In genomic region chr17:67629211-67629657, GRCm38 (mm10) we compare ENCODE assay signal across 9 mouse cellular contexts. TPM values are rescaled to one million over a fixed set of nuclear protein-coding genes. Genes with fewer than 3 reads are reported as not detected.
DNase-seq lines count a peak whose midpoint lies in the region; ATAC-seq and TF ChIP-seq lines count a peak whose summit lies in the region.
"Had no signal": no experiment of that assay in that cellular context is flagged by ENCODE, and none has a peak within 500 bp of the region (broad histone marks: within the 10 kb centered on the region; RNA-seq: fewer than 3 reads in every experiment).

No protein-coding gene starts in this region.

- ATAC-seq in kidney, embryonic 14.5 days (ENCODE audit: low FRiP score, low TSS enrichment), result no peak
- no peak for ATAC-seq in granulocyte monocyte progenitor cell, adult 5-6 weeks (replicated peaks; ENCODE audit: poor library complexity, severe bottlenecking)
- ATAC-seq in inflammation-experienced regulatory T-cells, adult 6 months, result no peak

- H3K27me3 ChIP-seq in kidney, embryonic 14.5 days (ENCODE audit: control insufficient read depth, insufficient read depth, low read length), result no peaks in the 10 kb centered on the region
- H3K27me3 ChIP-seq in myocyte (ENCODE audit: control insufficient read depth, insufficient read depth, insufficient read length), result no peaks in the 10 kb centered on the region

- H3K27ac ChIP-seq in kidney, embryonic 14.5 days (ENCODE audit: low read depth, low read length), result no peak overlapping the region

- no peak for TF ChIP-seq POLR2A in brain, embryonic 14.5 days (IDR thresholded peaks at IDR 0.05; ENCODE audit: borderline replicate concordance, extremely low read depth, insufficient read depth, insufficient read length, poor library complexity, severe bottlenecking)
- peak; percentile 40 for TF ChIP-seq POLR2A in myocyte (IDR thresholded peaks at IDR 0.05; ENCODE audit: insufficient read length, low read depth)

- peak; percentile 29 for DNase-seq in kidney, adult 11 months
- DNase-seq in brain, embryonic 14.5 days (ENCODE audit: low read depth), result peak; percentile 70
- peak; percentile 33 for DNase-seq in gonadal fat pad, adult 2 months (ENCODE audit: low read depth)
- peak; percentile 34 for DNase-seq in kidney, postnatal 14 days

- no peaks in the 10 kb centered on the region for H3K79me2 ChIP-seq in myocyte (ENCODE audit: control insufficient read depth, insufficient read depth)

- no peaks in the 10 kb centered on the region for H3K36me3 ChIP-seq in kidney, embryonic 14.5 days (ENCODE audit: control insufficient read depth, insufficient read depth, low read length)
- no peaks in the 10 kb centered on the region for H3K36me3 ChIP-seq in myocyte (ENCODE audit: control insufficient read depth, insufficient read depth)

- H3ac ChIP-seq in myocyte (ENCODE audit: control insufficient read depth, insufficient read length), result no peak overlapping the region

- H3K9ac ChIP-seq in kidney, embryonic 14.5 days (ENCODE audit: low read depth, low read length), result no peak overlapping the region

- WGBS in kidney, embryonic 14.5 days, result 19% methylated on average over 13 of the region's 13 CpGs

- no peak overlapping the region for H3K4me2 ChIP-seq in kidney, embryonic 14.5 days (replicated peaks; ENCODE audit: low read depth, low read length)
- H3K4me2 ChIP-seq in myocyte (ENCODE audit: low read depth), result peak overlapping the region; percentile 55

- no peak overlapping the region for H3K4me3 ChIP-seq in kidney, embryonic 14.5 days (ENCODE audit: low read length)
- H3K4me3 ChIP-seq in myocyte, result no peak overlapping the region

- peaks cover 8% of the 10 kb centered on the region; the same call in 1 of the 2 replicates for H3K4me1 ChIP-seq in kidney, embryonic 14.5 days (ENCODE audit: control insufficient read depth, insufficient read depth, low read length)

- TF ChIP-seq CTCF in brain, embryonic 14.5 days (IDR thresholded peaks at IDR 0.05; ENCODE audit: borderline replicate concordance, extremely low read depth, insufficient read depth, insufficient read length), result no peak

- H3K9me3 ChIP-seq in kidney, embryonic 14.5 days (ENCODE audit: control insufficient read depth, low read length), result no peaks in the 10 kb centered on the region

TF ChIP-seq in myocyte, 11 proteins besides CTCF, POLR2A, EP300 and RAD21:
- TF ChIP-seq E2F4 (IDR thresholded peaks at IDR 0.05; ENCODE audit: insufficient read depth) (no peak), POLR2AphosphoS2 (IDR thresholded peaks at IDR 0.05; ENCODE audit: insufficient read length, low read depth) (no peak), TCF12 (IDR thresholded peaks at IDR 0.05; ENCODE audit: insufficient read depth, poor library complexity, severe bottlenecking) (peak; percentile 22), CEBPB (IDR thresholded peaks at IDR 0.05; ENCODE audit: insufficient read depth, poor library complexity, severe bottlenecking) (no peak), MYOG (IDR thresholded peaks at IDR 0.05; ENCODE audit: control insufficient read depth in 1 of 3, insufficient read depth in 1 of 3, insufficient read length in 2 of 3, low read depth in 2 of 3) (peak; percentile 92 to 99 (median 94)), SRF (IDR thresholded peaks at IDR 0.05; ENCODE audit: control insufficient read depth, insufficient read length, low read depth) (no peak), MYOD1 (IDR thresholded peaks at IDR 0.05; ENCODE audit: control insufficient read depth in 1 of 3, insufficient read length in 2 of 3, low read depth in 2 of 3) (peak in 2 of 3 experiments; percentile 96 to 98), TCF3 (IDR thresholded peaks at IDR 0.05; ENCODE audit: insufficient read length, low read depth) (peak; percentile 53), MAX (IDR thresholded peaks at IDR 0.05; ENCODE audit: low read depth) (no peak), REST (IDR thresholded peaks at IDR 0.05; ENCODE audit: insufficient read depth, insufficient read length) (no peak), USF1 (IDR thresholded peaks at IDR 0.05; ENCODE audit: low read depth) (peak; percentile 57)

RNA-seq across cellular contexts. Expression of gene Lrrc30, which starts 3.3 kb away (rescaled TPM):
- polyA plus RNA-seq in kidney, embryonic 14.5 days (2014; fragmentation: Nextera tagmentation; extraction: Ambion mirVana), result 0.12 TPM in 1 of 2 replicates, not detected in the other
- not detected in 2 replicates for polyA plus RNA-seq in brain, embryonic 14.5 days (2012; rRNA removed)
- not detected in 2 replicates for polyA plus RNA-seq in gonadal fat pad, adult 2 months (2012; rRNA removed)
- polyA plus RNA-seq in myocyte (2012; fragmentation: generic; extraction: Trizol), result 0.97 TPM
- total RNA-seq in granulocyte monocyte progenitor cell, adult 5-6 weeks (2014; fragmentation: Nextera tagmentation), result not detected in 2 replicates
- not detected in 2 replicates for total RNA-seq in granulocyte monocyte progenitor cell, adult 5-6 weeks (2017)
- not detected for polyA plus RNA-seq in inflammation-experienced regulatory T-cells, adult 6 months (2017; shearing (Covaris generic))
- total RNA-seq: hematopoietic stem cell, adult 5-6 weeks had no signal
